Mouse (Mus musculus) activated CD4-positive, CD25-positive, alpha-beta regulatory T cell, adult 4 months (primary cell): ENCODE measurements around the gene Dnah3. TPM values are rescaled to one million over a fixed set of nuclear protein-coding genes. Genes with fewer than 3 reads are reported as not detected.

Experiments used
- polyA plus RNA-seq, 2 experiments: library from polyadenylated mRNA; unstranded; fragments of 100-300 nt; shearing (Covaris generic); gene quantifications; one replicate each; pipeline ENCODE4 v1.2.1; 2017

Dnah3 gene
- polyA plus RNA-seq, 2 experiments from 2014 or later: 0.19 TPM; not detected in 1

Other genes starting within 250 kb of the Dnah3 start
- gene Lyrm1, start 199.4 kb downstream of the Dnah3 start, polyA plus RNA-seq: 10 to 100 TPM; 20.3 to 22.3 TPM
- gene Dcun1d3, start 199.0 kb downstream of the Dnah3 start, polyA plus RNA-seq: 1 to 10 TPM; 6.1 to 7.7 TPM
- 1 to 10 TPM; 3.0 to 3.8 TPM for gene Tmem159, start 7.1 kb upstream of the Dnah3 start, polyA plus RNA-seq
- gene Zp2, start 50.0 kb upstream of the Dnah3 start, polyA plus RNA-seq: not detected
- not detected for gene Anks4b, start 78.6 kb upstream of the Dnah3 start, polyA plus RNA-seq
- gene Crym, start 106.8 kb upstream of the Dnah3 start, polyA plus RNA-seq: not detected
- gene Abca14, start 108.7 kb upstream of the Dnah3 start, polyA plus RNA-seq: not detected
- gene Abca15, start 233.4 kb upstream of the Dnah3 start, polyA plus RNA-seq: not detected